Mouse (Mus musculus): Measurements from ENCODE around the gene Sumf1.
A peak's percentile ranks its signal among the peaks of the same experiment; 100 is the strongest.

The Sumf1 gene

GRCm38 (mm10) chr6:108073931-108074330 lies 111.5 kb downstream of the Sumf1 start:
- no peak for DNase-seq

GRCm38 (mm10) chr6:108073071-108073470 lies 112.3 kb downstream of the Sumf1 start:
- DNase-seq, result no peak

- no peak for DNase-seq
Observed at GRCm38 (mm10) chr6:108070947-108071346, 114.4 kb downstream of the Sumf1 start.

- peak; percentile 90 for DNase-seq
Observed at GRCm38 (mm10) chr6:108065583-108065982, 119.8 kb downstream of the Sumf1 start.

- peak; percentile 97 to 99 for DNase-seq
Observed at GRCm38 (mm10) chr6:108064918-108065526, 120.4 kb downstream of the Sumf1 start, which contains the start of gene Setmar. Gene Setmar, plus strand, starts transcription at chr6:108065045.

GRCm38 (mm10) chr6:108061121-108061520 lies 124.3 kb downstream of the Sumf1 start:
- no peak for DNase-seq

GRCm38 (mm10) chr6:108058066-108058465 lies 127.3 kb downstream of the Sumf1 start:
- peak in 1 of 2 experiments; percentile 5 for DNase-seq

GRCm38 (mm10) chr6:108057353-108057752 lies 128.0 kb downstream of the Sumf1 start:
- DNase-seq, result no peak
